Mouse (Mus musculus) olfactory bulb, adult 2 months (tissue): ENCODE results near the gene Cadm2.

Experiments
- CTCF ChIP-seq: fragments of 200-500 bp; IDR thresholded peaks from 2 replicates; pipeline ENCODE4 v1.5.1; 2012; ENCODE audit warnings: low read depth, mild to moderate bottlenecking, low read length, moderate library complexity; ENCODE audit not compliant: insufficient read depth
- POLR2A ChIP-seq: fragments of 200-500 bp; IDR thresholded peaks from 2 replicates; pipeline ENCODE4 v1.6.1; 2012; ENCODE audit warnings: mild to moderate bottlenecking, low read depth, low read length, moderate library complexity; ENCODE audit not compliant: insufficient read depth

DNA sequence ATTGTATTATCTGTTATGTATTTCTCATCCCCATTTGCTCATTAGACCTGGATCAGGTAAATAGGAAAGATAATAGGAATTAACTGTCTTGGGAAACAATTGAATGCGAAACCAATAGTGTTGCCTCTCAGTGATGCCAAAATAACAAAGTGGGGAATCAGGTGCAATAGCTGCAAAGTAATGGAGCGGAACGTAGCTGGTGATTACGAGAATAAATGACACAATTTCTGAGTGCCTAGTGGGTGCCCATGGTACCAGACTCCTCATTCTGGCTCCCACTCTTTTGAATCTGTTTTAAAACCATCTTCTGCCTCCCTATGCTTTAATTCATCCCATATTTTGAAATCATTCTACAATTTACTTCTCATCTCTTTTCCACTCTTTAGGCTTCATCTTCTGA is 851.2 kb downstream of the Cadm2 start:
- TF ChIP-seq POLR2A = no peak
- TF ChIP-seq CTCF = no peak
